Mouse (Mus musculus) liver, embryonic 16.5 days (tissue): ENCODE measurements around the gene Dnah6. TPM values are rescaled to one million over a fixed set of nuclear protein-coding genes. Genes with fewer than 3 reads are reported as not detected.

Experiments used
- ATAC-seq: fragments of 200-750 bp; cut with Nextera tagmentation; 2 replicates; pipeline ENCODE4 v1.8.0; 2017; ENCODE audit warnings: low read depth, mild to moderate bottlenecking, moderate number of reproducible peaks, moderate library complexity
- H3K27ac ChIP-seq: fragments of 300-500 bp; sonication (generic); 2 replicates; pipeline ENCODE4 v1.5.1; 2014; ENCODE audit warnings: mild to moderate bottlenecking, low read length
- H3K27me3 ChIP-seq: fragments of 300-500 bp; sonication (generic); 2 replicates; pipeline ENCODE4 v1.6.1; 2014; ENCODE audit warnings: low read depth, low read length, mixed read lengths; ENCODE audit not compliant: control insufficient read depth, insufficient read depth
- H3K36me3 ChIP-seq: fragments of 300-500 bp; sonication (generic); 2 replicates; pipeline ENCODE4 v1.6.1; 2014; ENCODE audit warnings: mild to moderate bottlenecking; ENCODE audit not compliant: control insufficient read depth, insufficient read depth
- H3K4me1 ChIP-seq: fragments of 300-500 bp; sonication (generic); 2 replicates; pipeline ENCODE4 v1.6.1; 2014; ENCODE audit warnings: low read depth, low read length, mixed read lengths; ENCODE audit not compliant: control insufficient read depth
- H3K4me2 ChIP-seq: fragments of 300-500 bp; sonication (generic); 2 replicates; pipeline ENCODE4 v1.6.1; 2014; ENCODE audit warnings: low read depth, low read length, mixed read lengths
- H3K4me3 ChIP-seq: fragments of 300-500 bp; sonication (generic); 2 replicates; pipeline ENCODE4 v1.5.1; 2014; ENCODE audit warnings: low read depth, mild to moderate bottlenecking, low read length
- H3K9ac ChIP-seq: fragments of 300-500 bp; sonication (generic); 2 replicates; pipeline ENCODE4 v1.6.1; 2014; ENCODE audit warnings: low read depth, low read length
- H3K9me3 ChIP-seq: fragments of 300-500 bp; sonication (generic); replicated peaks from 2 replicates; pipeline ENCODE4 v1.6.1; 2016; ENCODE audit warnings: low read length; ENCODE audit not compliant: control insufficient read depth
- WGBS: fragments of 180-500 bp; shearing (Covaris S2); extraction: QIAGEN DNeasy Blood & Tissue Kit; methylation state at CpG from one replicate; pipeline ENCODE4 v1.1.7; 2014; ENCODE audit not compliant: insufficient replicate concordance; 5-methylcytosine and 5-hydroxymethylcytosine counted together
- polyA plus RNA-seq: library from polyadenylated mRNA; unstranded; fragments of >200 nt; fragmentation: Nextera tagmentation; extraction: Ambion mirVana; gene quantifications from 2 replicates; pipeline ENCODE4 v1.2.1, GENCODE M21; 2015

Dnah6 gene
- polyA plus RNA-seq, 1 experiment from 2014 or later: 0.04 TPM

DNA sequence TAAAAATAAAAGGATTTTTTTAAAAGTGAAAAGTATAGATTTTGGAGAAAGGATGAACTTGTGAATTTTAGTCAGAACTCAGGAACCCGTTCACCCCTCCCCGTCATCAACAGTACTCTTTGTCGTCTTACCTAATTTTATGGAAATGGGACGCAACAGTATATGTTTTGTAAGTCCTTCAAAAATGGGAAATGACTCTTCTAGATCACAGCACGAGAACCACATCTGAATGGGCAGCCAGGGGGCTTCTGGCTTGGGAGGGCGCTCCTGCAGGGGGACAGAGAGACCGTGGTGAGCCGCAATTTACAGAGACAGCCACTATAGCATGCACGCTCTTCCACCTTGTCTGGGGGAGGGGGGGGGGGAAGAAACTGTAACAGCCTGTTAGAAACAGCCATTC lies 167.9 kb downstream of the Dnah6 start:
- Histone ChIP-seq H3K9me3 (peaks cover 5% of the 10 kb centered on the region; the same call in 1 of the 2 replicates), H3K4me3 (no peak overlapping the region), H3K4me2 (no peak overlapping the region), H3K27me3 (no peaks in the 10 kb centered on the region), H3K4me1 (no peaks in the 10 kb centered on the region), H3K36me3 (no peaks in the 10 kb centered on the region), H3K27ac (no peak overlapping the region), H3K9ac (no peak overlapping the region)
- WGBS: 74% methylated on average over 9 of the region's 9 CpGs
- ATAC-seq: no peak

DNA sequence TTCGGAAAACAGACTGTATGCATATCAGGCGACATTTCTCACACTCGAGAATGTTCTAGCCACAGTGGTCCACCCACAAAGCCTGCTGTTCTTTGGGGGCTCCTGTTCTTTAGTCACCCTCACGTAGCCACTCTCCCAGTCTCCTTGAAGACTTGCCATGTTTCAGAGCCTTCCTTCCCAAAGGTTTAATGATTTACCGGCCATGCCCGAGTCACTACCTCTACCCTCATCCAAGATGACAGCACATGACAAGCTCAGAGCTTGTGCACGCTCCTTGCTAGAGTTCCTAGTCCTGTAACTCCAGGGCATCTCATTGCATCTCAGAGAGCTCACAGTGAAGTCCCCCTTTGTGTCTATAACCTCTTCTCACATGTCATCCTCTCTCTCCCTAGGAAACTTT lies 174.2 kb downstream of the Dnah6 start:
- Histone ChIP-seq H3K4me2 (no peak overlapping the region), H3K27me3 (no peaks in the 10 kb centered on the region), H3K9me3 (no peaks in the 10 kb centered on the region), H3K27ac (no peak overlapping the region), H3K4me1 (no peaks in the 10 kb centered on the region), H3K9ac (no peak overlapping the region), H3K4me3 (no peak overlapping the region), H3K36me3 (no peaks in the 10 kb centered on the region)
- 61% methylated on average over 7 of the region's 7 CpGs for WGBS
- ATAC-seq: no peak

DNA sequence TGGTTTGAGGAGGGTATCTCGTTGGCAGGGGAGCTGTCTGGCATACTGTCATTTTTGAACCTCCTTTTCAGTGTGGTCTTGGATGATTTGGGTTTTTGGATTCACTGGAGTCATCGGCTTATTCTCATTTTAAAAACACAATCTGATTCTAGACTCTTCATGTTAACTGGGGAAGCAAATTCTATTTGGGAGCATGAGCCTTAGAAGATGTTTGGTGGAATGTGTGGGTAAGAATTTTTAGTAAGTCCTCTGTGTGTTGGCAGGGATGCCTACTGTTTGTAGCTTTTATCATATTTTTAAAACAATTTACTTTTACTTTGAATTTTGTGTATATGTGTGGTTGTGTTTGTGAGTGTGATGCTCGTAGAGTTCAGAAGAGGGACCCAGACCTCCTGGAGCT lies 175.5 kb downstream of the Dnah6 start:
- H3K36me3 ChIP-seq: no peaks in the 10 kb centered on the region
- no peaks in the 10 kb centered on the region for H3K9me3 ChIP-seq
- H3K27me3 ChIP-seq: no peaks in the 10 kb centered on the region
- no peak overlapping the region for H3K4me3 ChIP-seq
- H3K4me2 ChIP-seq: no peak overlapping the region
- no peaks in the 10 kb centered on the region for H3K4me1 ChIP-seq
- ATAC-seq: no peak
- no peak overlapping the region for H3K9ac ChIP-seq
- 63% methylated on average over 3 of the region's 3 CpGs for WGBS
- H3K27ac ChIP-seq: no peak overlapping the region

DNA sequence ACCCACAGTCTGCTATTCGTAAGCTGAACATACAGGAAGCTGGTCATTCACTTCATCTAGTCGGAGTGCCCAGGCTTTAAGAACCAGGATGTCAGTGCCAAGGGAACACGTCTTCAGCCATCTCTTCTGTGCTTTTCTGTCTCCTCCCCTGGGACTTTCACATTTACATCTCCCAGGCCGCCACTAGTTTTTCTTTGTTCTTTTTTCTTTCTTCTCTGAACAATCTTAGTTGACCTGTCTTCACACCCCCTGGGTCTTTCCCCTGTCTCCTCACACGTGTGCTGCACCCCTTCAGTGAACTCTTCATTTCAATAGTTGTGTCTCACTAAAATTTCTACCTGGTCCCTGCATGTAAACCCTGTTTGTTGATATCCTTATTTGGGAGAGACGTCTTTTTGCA lies 179.2 kb downstream of the Dnah6 start:
- Histone ChIP-seq H3K27me3 (no peaks in the 10 kb centered on the region), H3K4me1 (no peaks in the 10 kb centered on the region), H3K4me2 (no peak overlapping the region), H3K27ac (no peak overlapping the region), H3K9me3 (no peaks in the 10 kb centered on the region), H3K9ac (no peak overlapping the region), H3K4me3 (no peak overlapping the region), H3K36me3 (no peaks in the 10 kb centered on the region)
- WGBS: 63% methylated on average over 6 of the region's 6 CpGs
- ATAC-seq: no peak

DNA sequence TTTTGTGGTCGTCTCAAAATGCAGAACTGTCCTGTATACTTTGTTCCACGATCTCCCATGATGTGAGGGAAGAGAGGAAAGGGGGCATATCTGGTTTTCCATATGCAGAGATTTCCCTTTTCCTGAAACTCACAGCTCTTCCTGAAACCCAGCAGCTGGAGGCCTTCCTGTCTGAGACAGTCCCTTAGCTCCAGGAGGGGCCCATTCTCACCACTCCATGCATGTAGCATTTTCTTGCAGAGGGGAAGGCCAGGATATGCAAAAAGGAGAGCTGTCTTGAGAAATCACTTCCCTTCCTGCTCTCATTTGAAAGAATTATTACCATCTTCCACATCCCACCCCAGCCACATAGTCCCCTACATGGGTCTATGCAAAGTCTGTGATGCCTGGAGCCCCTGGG lies 183.2 kb downstream of the Dnah6 start:
- WGBS: 25% methylated on average over 2 of the region's 2 CpGs
- no peaks in the 10 kb centered on the region for H3K4me1 ChIP-seq
- no peaks in the 10 kb centered on the region for H3K9me3 ChIP-seq
- no peaks in the 10 kb centered on the region for H3K27me3 ChIP-seq
- H3K9ac ChIP-seq: no peak overlapping the region
- H3K4me2 ChIP-seq: no peak overlapping the region
- H3K27ac ChIP-seq: no peak overlapping the region
- no peak overlapping the region for H3K4me3 ChIP-seq
- no peaks in the 10 kb centered on the region for H3K36me3 ChIP-seq
- peak; percentile 11; the same call in 1 of the 2 replicates for ATAC-seq

DNA sequence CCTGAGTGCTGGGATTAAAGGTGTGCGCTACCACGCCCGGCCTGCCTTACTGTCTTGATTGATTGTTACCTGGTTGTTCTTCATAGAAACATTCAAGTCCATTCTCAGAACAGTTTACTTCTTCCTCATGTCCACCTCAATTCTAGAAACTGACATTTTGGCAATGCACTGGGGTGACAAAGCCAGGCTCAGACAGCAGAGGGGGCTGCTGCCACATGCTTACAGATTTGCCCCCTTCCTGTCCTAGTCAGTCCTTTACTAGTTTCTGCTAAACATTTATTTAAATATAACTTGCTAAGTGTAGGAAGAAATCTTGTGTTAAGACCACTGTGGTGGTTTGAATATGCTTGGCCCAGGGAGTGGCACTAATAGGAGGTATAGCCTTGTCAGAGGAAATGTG lies 192.6 kb downstream of the Dnah6 start:
- ATAC-seq: no peak
- Histone ChIP-seq H3K4me3 (no peak overlapping the region), H3K36me3 (no peaks in the 10 kb centered on the region), H3K27ac (no peak overlapping the region), H3K4me1 (no peaks in the 10 kb centered on the region), H3K9ac (no peak overlapping the region), H3K27me3 (no peaks in the 10 kb centered on the region), H3K9me3 (no peaks in the 10 kb centered on the region), H3K4me2 (no peak overlapping the region)
- WGBS: 70% methylated on average over 3 of the region's 3 CpGs

DNA sequence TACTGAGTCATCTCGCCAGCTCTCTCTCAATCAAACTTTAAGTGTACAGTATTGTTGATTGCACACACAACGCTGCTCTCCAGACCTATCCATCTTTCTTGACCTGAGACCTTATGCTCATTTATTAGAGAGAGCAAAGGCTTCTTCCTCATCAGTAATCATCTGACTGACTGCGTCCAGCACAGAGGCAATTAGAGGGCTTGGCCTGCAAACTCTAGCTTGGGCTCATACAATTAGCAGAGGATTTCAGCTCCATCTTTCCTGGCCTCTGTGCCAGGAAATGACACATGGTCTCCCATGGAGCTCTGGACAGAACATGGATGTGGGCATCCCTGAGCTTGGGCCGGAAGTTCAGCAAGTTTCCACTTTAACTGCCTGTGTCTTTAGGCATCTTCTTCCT lies 193.6 kb downstream of the Dnah6 start:
- H3K36me3 ChIP-seq: no peaks in the 10 kb centered on the region
- no peak overlapping the region for H3K27ac ChIP-seq
- no peak overlapping the region for H3K9ac ChIP-seq
- WGBS: 50% methylated on average over 4 of the region's 4 CpGs
- H3K4me2 ChIP-seq: no peak overlapping the region
- no peaks in the 10 kb centered on the region for H3K27me3 ChIP-seq
- no peaks in the 10 kb centered on the region for H3K9me3 ChIP-seq
- no peaks in the 10 kb centered on the region for H3K4me1 ChIP-seq
- no peak overlapping the region for H3K4me3 ChIP-seq
- no peak for ATAC-seq

DNA sequence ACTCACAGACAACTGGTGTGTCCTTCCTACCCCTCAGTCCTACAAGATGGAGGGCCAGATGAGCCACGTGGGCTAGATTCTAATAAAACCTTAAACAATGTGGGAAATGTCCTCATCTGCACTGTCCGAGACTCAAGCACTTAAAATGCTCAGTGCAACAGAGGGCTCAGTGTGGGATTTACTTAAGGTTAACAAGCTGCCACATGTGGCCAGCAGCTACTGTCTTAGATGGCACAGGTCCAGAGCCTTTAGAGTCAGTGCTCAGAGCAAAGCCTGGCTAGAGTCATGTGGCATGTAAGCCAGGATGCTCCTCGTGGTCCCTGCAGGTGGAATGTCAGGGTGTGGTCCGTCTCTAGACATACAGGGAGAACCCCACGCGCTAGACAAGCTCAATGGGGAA lies 194.6 kb downstream of the Dnah6 start:
- no peak for ATAC-seq
- no peaks in the 10 kb centered on the region for H3K4me1 ChIP-seq
- no peak overlapping the region for H3K9ac ChIP-seq
- H3K36me3 ChIP-seq: no peaks in the 10 kb centered on the region
- no peak overlapping the region for H3K4me2 ChIP-seq
- H3K4me3 ChIP-seq: no peak overlapping the region
- WGBS: 56% methylated on average over 6 of the region's 6 CpGs
- H3K27ac ChIP-seq: no peak overlapping the region
- no peaks in the 10 kb centered on the region for H3K27me3 ChIP-seq
- no peaks in the 10 kb centered on the region for H3K9me3 ChIP-seq

DNA sequence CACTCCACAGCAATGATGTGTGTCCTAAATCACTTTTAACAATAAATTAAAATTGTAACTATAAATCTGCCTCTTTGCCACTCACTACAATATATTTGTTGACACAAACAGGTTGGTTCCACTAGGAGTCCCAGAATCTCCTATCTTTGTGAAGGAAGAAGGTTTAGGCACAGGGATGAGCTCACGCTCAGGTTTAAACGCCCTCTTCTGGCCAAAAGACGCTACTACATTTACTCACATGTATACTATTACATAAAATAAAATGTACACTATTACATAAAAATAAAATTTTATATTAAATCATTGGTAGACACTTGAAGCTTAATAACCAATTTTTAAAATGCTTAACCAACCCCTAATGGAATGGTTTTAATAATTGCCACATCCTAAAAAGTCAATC lies 201.4 kb downstream of the Dnah6 start:
- no peaks in the 10 kb centered on the region for H3K9me3 ChIP-seq
- H3K4me2 ChIP-seq: no peak overlapping the region
- H3K36me3 ChIP-seq: no peaks in the 10 kb centered on the region
- no peaks in the 10 kb centered on the region for H3K4me1 ChIP-seq
- WGBS: 2% methylated on average over 3 of the region's 3 CpGs
- no peak overlapping the region for H3K9ac ChIP-seq
- H3K27ac ChIP-seq: no peak overlapping the region
- ATAC-seq: no peak
- H3K27me3 ChIP-seq: no peaks in the 10 kb centered on the region
- H3K4me3 ChIP-seq: no peak overlapping the region
